Mouse (Mus musculus) embryo, embryonic 10 days (tissue): ENCODE results near the gene 4933402J07Rik.

Experiments
- DNase-seq: peaks from one replicate; pipeline ENCODE4 v3.0.0-alpha.2; 2015; ENCODE audit warnings: low spot score

The 4933402J07Rik gene

GRCm38 (mm10) chr8:87563553-87563952, at the start of gene 4933402J07Rik:
Gene 4933402J07Rik, plus strand, starts transcription at chr8:87563853.
- DNase-seq, result no peak

GRCm38 (mm10) chr8:87517132-87517531, 46.5 kb upstream of the 4933402J07Rik start:
- no peak for DNase-seq

- no peak for DNase-seq
Observed at GRCm38 (mm10) chr8:87525006-87525405, 38.6 kb upstream of the 4933402J07Rik start.

- peak; percentile 39 for DNase-seq
Observed at GRCm38 (mm10) chr8:87531176-87531575, 32.5 kb upstream of the 4933402J07Rik start.

- no peak for DNase-seq
Observed at GRCm38 (mm10) chr8:87533476-87533875, 30.2 kb upstream of the 4933402J07Rik start.

- DNase-seq, result no peak
Observed at GRCm38 (mm10) chr8:87534846-87535245, 28.8 kb upstream of the 4933402J07Rik start.

- DNase-seq, result peak; percentile 90
Observed at GRCm38 (mm10) chr8:87536615-87537329, 26.9 kb upstream of the 4933402J07Rik start.

- DNase-seq, result no peak
Observed at GRCm38 (mm10) chr8:87539829-87540394, 23.7 kb upstream of the 4933402J07Rik start.

- no peak for DNase-seq
Observed at GRCm38 (mm10) chr8:87549881-87550280, 13.8 kb upstream of the 4933402J07Rik start.

- no peak for DNase-seq
Observed at GRCm38 (mm10) chr8:87552801-87553200, 10.9 kb upstream of the 4933402J07Rik start.

- DNase-seq, result no peak
Observed at GRCm38 (mm10) chr8:87560801-87561200, 2.9 kb upstream of the 4933402J07Rik start.

- no peak for DNase-seq
Observed at GRCm38 (mm10) chr8:87569203-87569602, 5.5 kb downstream of the 4933402J07Rik start.

- DNase-seq, result peak; percentile 28
Observed at GRCm38 (mm10) chr8:87569706-87570563, 6.3 kb downstream of the 4933402J07Rik start.

- no peak for DNase-seq
Observed at GRCm38 (mm10) chr8:87570564-87570855, 6.9 kb downstream of the 4933402J07Rik start.

- DNase-seq, result peak; percentile 62
Observed at GRCm38 (mm10) chr8:87570880-87571279, 7.2 kb downstream of the 4933402J07Rik start.

GRCm38 (mm10) chr8:87594272-87594671, 30.6 kb downstream of the 4933402J07Rik start:
- DNase-seq, result peak; percentile 81

GRCm38 (mm10) chr8:87602731-87603130, 39.1 kb downstream of the 4933402J07Rik start:
- no peak for DNase-seq

GRCm38 (mm10) chr8:87609110-87609509, 45.5 kb downstream of the 4933402J07Rik start:
- no peak for DNase-seq

- no peak for DNase-seq
Observed at GRCm38 (mm10) chr8:87609651-87610192, 46.1 kb downstream of the 4933402J07Rik start.

- no peak for DNase-seq
Observed at GRCm38 (mm10) chr8:87613701-87614100, 50.0 kb downstream of the 4933402J07Rik start.

- peak; percentile 17 for DNase-seq
Observed at GRCm38 (mm10) chr8:87619118-87619517, 55.5 kb downstream of the 4933402J07Rik start.

GRCm38 (mm10) chr8:87619529-87619928, 55.9 kb downstream of the 4933402J07Rik start:
- no peak for DNase-seq

GRCm38 (mm10) chr8:87620225-87620624, 56.6 kb downstream of the 4933402J07Rik start:
- no peak for DNase-seq
